ENCODE assay signal across 22 mouse cellular contexts in genomic region chr2:170158987-170159386, GRCm38 (mm10). TPM values are rescaled to one million over a fixed set of nuclear protein-coding genes. Genes with fewer than 3 reads are reported as not detected.
DNase-seq lines count a peak whose midpoint lies in the region; ATAC-seq and TF ChIP-seq lines count a peak whose summit lies in the region.
"Had no signal": no experiment of that assay in that cellular context is flagged by ENCODE, and none has a peak within 500 bp of the region (broad histone marks: within the 10 kb centered on the region; RNA-seq: fewer than 3 reads in every experiment).

No protein-coding gene starts in this region.

- H3K9me3 ChIP-seq in liver, embryonic 13.5 days (replicated peaks), result no peaks in the 10 kb centered on the region
- no peaks in the 10 kb centered on the region for H3K9me3 ChIP-seq in liver, embryonic 11.5 days (ENCODE audit: control insufficient read depth, low read length)
- H3K9me3 ChIP-seq in liver, embryonic 15.5 days (replicated peaks), result no peaks in the 10 kb centered on the region
- no peaks in the 10 kb centered on the region for H3K9me3 ChIP-seq in megakaryocyte, embryonic 14.5 days
- H3K9me3 ChIP-seq: hindbrain, embryonic 13.5 days; limb, embryonic 10.5 days; limb, embryonic 15.5 days; midbrain, embryonic 10.5 days; midbrain, embryonic 15.5 days; neural tube, embryonic 15.5 days had no signal

- WGBS in liver, embryonic 13.5 days (ENCODE audit: insufficient replicate concordance), result 63% methylated on average over 4 of the region's 4 CpGs
- WGBS in liver, embryonic 11.5 days, result 70% methylated on average over 4 of the region's 4 CpGs
- WGBS in liver, embryonic 15.5 days (ENCODE audit: insufficient replicate concordance), result 67% methylated on average over 4 of the region's 4 CpGs

- H3K4me2 ChIP-seq in liver, embryonic 13.5 days, result peak overlapping the region; percentile 64
- no peak overlapping the region for H3K4me2 ChIP-seq in liver, embryonic 11.5 days
- peak overlapping the region; percentile 64 for H3K4me2 ChIP-seq in liver, embryonic 15.5 days
- H3K4me2 ChIP-seq: hindbrain, embryonic 13.5 days; limb, embryonic 15.5 days; midbrain, embryonic 15.5 days; neural tube, embryonic 15.5 days had no signal

- TF ChIP-seq CTCF in bone marrow macrophage, adult 2 months (IDR thresholded peaks at IDR 0.05; ENCODE audit: low read depth, low read length), result no peak

- no peaks in the 10 kb centered on the region for H3K36me3 ChIP-seq in liver, embryonic 13.5 days
- H3K36me3 ChIP-seq in liver, embryonic 11.5 days (ENCODE audit: control insufficient read depth, insufficient read depth, low read length), result no peaks in the 10 kb centered on the region
- H3K36me3 ChIP-seq in liver, embryonic 15.5 days (replicated peaks), result no peaks in the 10 kb centered on the region
- no peaks in the 10 kb centered on the region for H3K36me3 ChIP-seq in megakaryocyte, embryonic 14.5 days (replicated peaks; ENCODE audit: low read length)
- H3K36me3 ChIP-seq: hindbrain, embryonic 13.5 days; limb, embryonic 10.5 days; limb, embryonic 15.5 days; midbrain, embryonic 10.5 days; midbrain, embryonic 15.5 days; neural tube, embryonic 15.5 days had no signal

- ATAC-seq in liver, embryonic 13.5 days (ENCODE audit: low read depth), result no peak
- no peak for ATAC-seq in liver, embryonic 11.5 days (replicated peaks; ENCODE audit: low FRiP score)
- no peak for ATAC-seq in liver, embryonic 15.5 days (ENCODE audit: insufficient read depth)
- no peak for ATAC-seq in erythroid progenitor cell, adult 5-6 weeks (replicated peaks; ENCODE audit: low FRiP score, poor library complexity, severe bottlenecking)
- ATAC-seq: forebrain, embryonic 16.5 days; intestine, postnatal 0 days; midbrain, embryonic 15.5 days had no signal

- H3K27ac ChIP-seq in liver, embryonic 13.5 days, result peak overlapping the region; percentile 89
- H3K27ac ChIP-seq in liver, embryonic 11.5 days (ENCODE audit: low read depth, low read length), result no peak overlapping the region
- peak overlapping the region; percentile 94 for H3K27ac ChIP-seq in bone marrow macrophage, adult 2 months (ENCODE audit: insufficient read depth, low read depth, low read length)
- peak overlapping the region; percentile 89 for H3K27ac ChIP-seq in liver, embryonic 15.5 days (replicated peaks)
- H3K27ac ChIP-seq: hindbrain, embryonic 13.5 days; limb, embryonic 10.5 days; limb, embryonic 15.5 days; midbrain, embryonic 10.5 days; midbrain, embryonic 15.5 days; neural tube, embryonic 15.5 days had no signal

- TF ChIP-seq POLR2A in bone marrow macrophage, adult 2 months (IDR thresholded peaks at IDR 0.05; ENCODE audit: borderline replicate concordance, low read depth, low read length), result no peak

- DNase-seq in liver, embryonic 13.5 days, result no peak
- DNase-seq in liver, embryonic 11.5 days (ENCODE audit: low spot score), result no peak
- no peak for DNase-seq in ovary, adult 18-20 months (ENCODE audit: low spot score)
- DNase-seq: cerebellum, adult 9-10 months; cerebellum, postnatal 36 days; gastrocnemius, postnatal 10 days; heart, postnatal 4 days; kidney, postnatal 14 days; layer of hippocampus, adult 9-11 months; right cerebral cortex, adult 18-20 months had no signal

- H3K4me3 ChIP-seq in liver, embryonic 13.5 days (replicated peaks), result no peak overlapping the region
- H3K4me3 ChIP-seq in liver, embryonic 11.5 days (ENCODE audit: low read depth, low read length), result no peak overlapping the region
- H3K4me3 ChIP-seq in bone marrow macrophage, adult 2 months (ENCODE audit: insufficient read depth, low read length), result no peak overlapping the region
- H3K4me3 ChIP-seq in liver, embryonic 15.5 days (replicated peaks), result no peak overlapping the region
- peak overlapping the region; percentile 15 for H3K4me3 ChIP-seq in megakaryocyte, embryonic 14.5 days (replicated peaks)
- H3K4me3 ChIP-seq: hindbrain, embryonic 13.5 days; limb, embryonic 10.5 days; limb, embryonic 15.5 days; midbrain, embryonic 10.5 days; midbrain, embryonic 15.5 days; neural tube, embryonic 15.5 days had no signal

- H3K4me1 ChIP-seq in liver, embryonic 13.5 days (replicated peaks), result peaks cover 61% of the 10 kb centered on the region
- peaks cover 26% of the 10 kb centered on the region for H3K4me1 ChIP-seq in liver, embryonic 11.5 days (replicated peaks; ENCODE audit: control insufficient read depth, insufficient read depth, low read length)
- H3K4me1 ChIP-seq in bone marrow macrophage, adult 2 months (ENCODE audit: control insufficient read depth, insufficient read depth, low read length), result peaks cover 31% of the 10 kb centered on the region
- peaks cover 62% of the 10 kb centered on the region for H3K4me1 ChIP-seq in liver, embryonic 15.5 days (replicated peaks)
- peaks cover 56% of the 10 kb centered on the region for H3K4me1 ChIP-seq in megakaryocyte, embryonic 14.5 days

- peak overlapping the region; percentile 63 for H3K9ac ChIP-seq in liver, embryonic 13.5 days
- no peak overlapping the region for H3K9ac ChIP-seq in liver, embryonic 11.5 days (ENCODE audit: low read depth, low read length)
- 0 out of 2 replicates have a peak overlapping the region, but pooled peaks have one; percentile 47 for H3K9ac ChIP-seq in liver, embryonic 15.5 days
- H3K9ac ChIP-seq: hindbrain, embryonic 13.5 days; limb, embryonic 15.5 days; midbrain, embryonic 15.5 days; neural tube, embryonic 15.5 days had no signal

- no peaks in the 10 kb centered on the region for H3K27me3 ChIP-seq in liver, embryonic 13.5 days
- H3K27me3 ChIP-seq in liver, embryonic 11.5 days (replicated peaks; ENCODE audit: control insufficient read depth, insufficient read depth, low read length), result no peaks in the 10 kb centered on the region
- no peaks in the 10 kb centered on the region for H3K27me3 ChIP-seq in liver, embryonic 15.5 days
- no peaks in the 10 kb centered on the region for H3K27me3 ChIP-seq in megakaryocyte, embryonic 14.5 days (replicated peaks)
- H3K27me3 ChIP-seq: hindbrain, embryonic 13.5 days; limb, embryonic 15.5 days; midbrain, embryonic 15.5 days; neural tube, embryonic 15.5 days had no signal

RNA-seq across cellular contexts. Expression of gene Zfp217, which starts 11.1 kb away (rescaled TPM):
- 3.6 and 3.7 TPM in 2 replicates for polyA plus RNA-seq in liver, embryonic 13.5 days (2015; fragmentation: Nextera tagmentation; extraction: Ambion mirVana)
- 5.1 and 5.4 TPM in 2 replicates for polyA plus RNA-seq in liver, embryonic 11.5 days (2014; fragmentation: Nextera tagmentation; extraction: Ambion mirVana)
- 44.0 and 45.3 TPM in 2 replicates for polyA plus RNA-seq in bone marrow macrophage, adult 2 months (2012; ENCODE audit: insufficient read depth, insufficient read length, missing spikeins)
- polyA plus RNA-seq in liver, embryonic 15.5 days (2015; fragmentation: Nextera tagmentation; extraction: Ambion mirVana), result 3.4 and 4.7 TPM in 2 replicates
- 1.8 and 3.0 TPM in 2 replicates for polyA plus RNA-seq in megakaryocyte, embryonic 14.5 days (2012; ENCODE audit: insufficient read depth, low replicate concordance)
- total RNA-seq in erythroid progenitor cell, adult 5-6 weeks (2015; ENCODE audit: low replicate concordance), result 19.7 and 20.9 TPM in 2 replicates
- 25.7 and 33.9 TPM in 2 replicates for total RNA-seq in erythroid progenitor cell, adult 5-6 weeks (2017; ENCODE audit: low replicate concordance)
